Mouse (Mus musculus): Measurements from ENCODE around the gene Atg4b. TPM values are rescaled to one million over a fixed set of nuclear protein-coding genes. Genes with fewer than 3 reads are reported as not detected.

The Atg4b gene
- 20.6 and 24.7 TPM in 2 replicates for polyA plus RNA-seq (2012; rRNA removed)

DNA sequence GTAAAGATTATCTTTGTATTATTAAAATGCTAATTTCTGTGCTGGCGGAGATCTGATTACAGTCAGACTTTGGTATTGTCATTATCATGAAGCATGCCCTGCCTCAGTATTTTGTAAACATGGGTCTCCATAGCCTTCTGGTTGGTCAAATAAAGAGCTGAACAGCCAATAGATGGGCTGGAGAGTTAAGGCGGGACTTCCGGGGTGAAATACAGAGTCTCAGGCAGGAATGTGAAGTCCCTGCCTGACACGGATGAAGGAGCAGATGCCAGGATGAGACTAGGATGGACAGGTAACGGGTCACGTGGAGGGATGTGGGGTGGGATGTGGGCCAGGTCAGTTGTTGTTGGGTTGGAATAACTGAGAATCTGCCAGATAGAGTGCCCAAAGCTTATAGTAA lies at the start of gene Atg4b:
Gene Atg4b (plus strand): TSS at position 211 of the 400 bp plus-strand sequence.

GRCm38 (mm10) chr1:93754573-93755290 lies 3.4 kb downstream of the Atg4b start, which contains the start of gene Thap4:
TSS of gene Thap4 (minus strand) at chr1:93754864.

GRCm38 (mm10) chr1:93801741-93802238 lies 50.5 kb downstream of the Atg4b start, which contains the start of gene Dtymk:
TSS of gene Dtymk (minus strand) at chr1:93801934.

DNA sequence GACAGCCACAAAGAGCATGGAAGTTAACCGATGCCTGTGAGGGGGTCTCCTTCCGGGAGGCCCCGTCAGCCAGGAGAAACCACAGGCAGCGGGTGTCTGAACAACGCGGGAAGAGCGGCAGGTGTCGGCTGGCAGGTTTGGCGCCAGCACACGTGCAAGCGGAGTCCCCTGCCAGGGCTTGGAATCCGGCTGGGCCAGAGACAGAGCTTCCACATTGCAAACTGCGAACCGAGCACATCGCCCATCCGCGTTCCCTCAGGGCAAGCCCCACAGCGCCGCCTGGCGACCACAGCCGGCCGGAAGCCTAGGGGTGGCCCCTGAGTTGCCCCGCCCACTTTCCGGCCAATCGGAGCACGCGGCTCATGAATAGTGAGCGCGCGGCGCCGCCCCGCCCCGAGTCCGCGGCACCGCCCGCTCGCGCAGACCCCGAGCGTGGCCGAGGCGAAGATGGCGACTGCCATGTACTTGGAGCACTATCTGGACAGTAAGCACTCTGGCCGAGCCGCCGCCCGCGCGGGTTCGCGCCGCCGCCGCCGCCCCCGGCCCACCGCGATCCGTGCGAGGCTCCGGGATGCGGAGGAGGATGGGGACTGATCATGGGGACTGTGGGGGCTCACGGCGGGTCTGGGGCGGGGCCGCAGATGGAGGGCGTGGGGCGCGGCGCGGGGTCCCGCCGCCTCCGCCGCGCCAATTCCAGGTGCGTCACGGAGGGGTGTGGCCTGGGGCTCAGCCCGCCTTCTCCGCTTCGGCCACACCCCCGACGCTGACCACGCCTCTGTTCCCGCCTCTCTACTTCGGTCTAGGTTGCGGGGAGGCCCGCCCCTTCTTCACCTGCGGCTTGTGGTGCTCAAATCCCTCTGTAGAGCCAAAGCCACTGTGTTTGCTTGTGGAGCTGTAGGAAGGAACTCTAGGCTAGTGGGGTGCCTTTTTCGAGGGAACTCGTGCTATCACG lies 52.5 kb downstream of the Atg4b start, which contains the start of gene Ing5:
Gene Ing5 (plus strand): TSS at position 410 of the 952 bp plus-strand sequence.

GRCm38 (mm10) chr1:93824609-93825008 lies 73.3 kb downstream of the Atg4b start, which contains the start of gene D2hgdh:
TSS of gene D2hgdh (plus strand) at chr1:93824909.

Other genes with a start within 250 kb of the Atg4b start
- 1.7 and 2.3 TPM in 2 replicates for gene Farp2, start 239.4 kb upstream of the Atg4b start, polyA plus RNA-seq (2012; rRNA removed)
- gene Stk25, start 92.8 kb upstream of the Atg4b start, polyA plus RNA-seq (2012; rRNA removed) = 55.0 and 57.8 TPM in 2 replicates
- gene Bok, start 65.8 kb upstream of the Atg4b start, polyA plus RNA-seq (2012; rRNA removed) = 2.7 and 3.5 TPM in 2 replicates
- gene Thap4, start 3.4 kb downstream of the Atg4b start, polyA plus RNA-seq (2012; rRNA removed) = 9.9 and 10.5 TPM in 2 replicates
- 74.8 and 75.7 TPM in 2 replicates for gene Dtymk, start 50.4 kb downstream of the Atg4b start, polyA plus RNA-seq (2012; rRNA removed)
- 4.8 and 4.9 TPM in 2 replicates for gene Ing5, start 52.5 kb downstream of the Atg4b start, polyA plus RNA-seq (2012; rRNA removed)
- 7.7 and 7.8 TPM in 2 replicates for gene D2hgdh, start 73.4 kb downstream of the Atg4b start, polyA plus RNA-seq (2012; rRNA removed)
- gene Gal3st2, start 109.8 kb downstream of the Atg4b start, polyA plus RNA-seq (2012; rRNA removed) = 0.12 and 0.13 TPM in 2 replicates
- gene Gal3st2b, start 166.8 kb downstream of the Atg4b start, polyA plus RNA-seq (2012; rRNA removed) = 0.02 TPM in 1 of 2 replicates, not detected in the other
- gene Gal3st2c, start 239.0 kb downstream of the Atg4b start, polyA plus RNA-seq (2012; rRNA removed) = not detected in 2 replicates

Data from liver, embryonic 18 days (tissue).